Mouse (Mus musculus): ENCODE measurements at regions not wholly inside any gene's neighbourhood (a gene's known extent, or its start where the extent isn't known, plus 50 kb on each side); places are given as distances from the start of the nearest gene placed in this dataset.

DNA sequence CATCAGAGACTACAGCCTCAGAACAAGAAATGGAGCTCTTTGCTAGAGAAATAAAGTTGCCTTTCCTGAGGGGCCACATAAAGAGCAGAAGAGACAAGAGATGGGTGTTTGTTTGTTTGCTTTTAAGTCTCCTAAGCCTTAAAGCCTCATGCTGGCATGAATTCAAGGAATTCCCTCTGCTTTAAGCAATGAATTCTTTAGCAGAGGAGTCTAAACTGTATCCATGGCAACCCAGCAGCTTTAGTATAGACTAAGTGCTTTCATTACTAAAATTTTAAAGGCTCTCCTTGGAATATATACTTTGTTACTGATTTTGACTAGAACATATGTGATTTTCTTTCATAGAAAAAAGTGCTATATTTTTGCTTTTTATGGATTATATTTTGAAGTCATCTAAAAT, 195.0 kb upstream of the Meox2 start:
- no peak overlapping the region for H3K4me2 ChIP-seq (ENCODE audit: low read depth, low read length, poor library complexity, severe bottlenecking)
- H3K4me3 ChIP-seq (ENCODE audit: low read depth, low read length): no peak overlapping the region
- no peak overlapping the region for H3K27ac ChIP-seq (ENCODE audit: low read depth, low read length)
- H3K36me3 ChIP-seq (ENCODE audit: insufficient read depth, low read length): no peaks in the 10 kb centered on the region
- DNase-seq (ENCODE audit: low spot score) (peak; percentile 74), ATAC-seq (ENCODE audit: low FRiP score) (no peak)
- no peaks in the 10 kb centered on the region; the same call in 1 of the 2 replicates for H3K4me1 ChIP-seq (ENCODE audit: insufficient read depth, low read length)
- TF ChIP-seq CTCF (IDR thresholded peaks at IDR 0.05): no peak
- no peaks in the 10 kb centered on the region for H3K27me3 ChIP-seq (ENCODE audit: insufficient read depth, low read length)
- H3K9ac ChIP-seq (replicated peaks; ENCODE audit: low read length, poor library complexity, severe bottlenecking): no peak overlapping the region
- H3K9me3 ChIP-seq (ENCODE audit: low read length): no peaks in the 10 kb centered on the region

DNA sequence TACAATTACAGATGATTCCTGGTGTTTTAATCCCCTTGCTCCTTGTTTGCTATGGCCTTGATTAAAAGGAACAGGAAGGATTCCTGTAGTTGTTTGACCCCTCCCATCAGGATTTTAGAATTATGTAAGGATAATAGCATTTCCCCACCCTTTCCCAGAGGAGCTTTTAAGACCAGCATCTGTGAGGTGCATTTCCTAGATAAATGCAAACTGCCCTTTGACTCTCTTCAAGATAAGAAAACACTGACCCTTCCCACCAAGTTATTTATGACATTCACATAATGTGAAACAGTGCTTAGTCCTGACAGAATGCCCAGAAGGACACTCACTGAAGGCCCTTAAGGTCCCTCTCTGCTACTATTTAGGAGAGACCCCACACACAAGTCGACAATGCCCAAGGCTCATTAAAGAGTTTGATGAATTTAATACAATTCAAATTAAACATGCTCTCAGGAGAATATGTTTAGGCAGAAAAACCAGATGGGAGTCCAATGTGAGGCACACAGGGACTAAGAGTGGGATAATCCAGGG, 190.7 kb upstream of the Meox2 start:
- Histone ChIP-seq H3K9me3 (ENCODE audit: low read length) (no peaks in the 10 kb centered on the region), H3K27ac (ENCODE audit: low read depth, low read length) (no peak overlapping the region), H3K4me2 (ENCODE audit: low read depth, low read length, poor library complexity, severe bottlenecking) (no peak overlapping the region), H3K36me3 (ENCODE audit: insufficient read depth, low read length) (no peaks in the 10 kb centered on the region), H3K4me1 (ENCODE audit: insufficient read depth, low read length) (no peaks in the 10 kb centered on the region; the same call in 1 of the 2 replicates), H3K27me3 (ENCODE audit: insufficient read depth, low read length) (no peaks in the 10 kb centered on the region), H3K4me3 (ENCODE audit: low read depth, low read length) (no peak overlapping the region), H3K9ac (replicated peaks; ENCODE audit: low read length, poor library complexity, severe bottlenecking) (no peak overlapping the region)
- no peak for TF ChIP-seq CTCF (IDR thresholded peaks at IDR 0.05)
- DNase-seq (ENCODE audit: low spot score) (no peak), ATAC-seq (ENCODE audit: low FRiP score) (no peak)
- 33% methylated on average over 1 of the region's 1 CpGs for WGBS

DNA sequence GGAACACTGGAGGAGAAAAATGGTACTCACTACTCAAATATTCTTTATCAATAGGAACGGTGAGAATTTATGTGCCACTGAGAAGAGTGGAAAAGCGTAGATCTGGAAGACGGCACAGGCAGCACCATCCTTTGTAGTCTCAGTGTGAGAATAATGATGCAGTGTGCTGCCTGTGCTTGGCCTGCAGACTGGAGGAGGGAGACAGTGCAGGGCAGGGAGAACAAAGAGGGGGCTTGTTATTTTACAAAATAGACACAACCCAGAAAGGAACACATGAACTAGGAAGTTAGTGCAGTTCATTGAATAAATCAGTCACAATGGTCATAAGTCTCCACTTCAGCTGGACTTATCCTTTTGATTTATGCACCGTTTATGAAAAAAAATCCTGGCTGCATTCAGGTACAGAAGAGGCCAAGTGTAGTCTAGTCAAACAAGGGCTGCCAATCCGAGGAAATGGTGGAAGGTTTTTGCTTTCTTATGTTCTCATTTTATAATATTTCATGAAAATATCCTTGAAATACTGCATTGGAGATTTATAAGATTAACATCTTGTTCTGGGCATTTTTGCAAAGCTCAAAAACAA, 190.0 kb upstream of the Meox2 start:
- no peak overlapping the region for H3K4me2 ChIP-seq (ENCODE audit: low read depth, low read length, poor library complexity, severe bottlenecking)
- no peaks in the 10 kb centered on the region for H3K9me3 ChIP-seq (ENCODE audit: low read length)
- no peaks in the 10 kb centered on the region; the same call in 1 of the 2 replicates for H3K4me1 ChIP-seq (ENCODE audit: insufficient read depth, low read length)
- ATAC-seq (ENCODE audit: low FRiP score): no peak
- H3K4me3 ChIP-seq (ENCODE audit: low read depth, low read length): no peak overlapping the region
- peak; percentile 6 for DNase-seq (ENCODE audit: low spot score)
- H3K27me3 ChIP-seq (ENCODE audit: insufficient read depth, low read length): no peaks in the 10 kb centered on the region
- no peak for TF ChIP-seq CTCF (IDR thresholded peaks at IDR 0.05)
- H3K36me3 ChIP-seq (ENCODE audit: insufficient read depth, low read length): no peaks in the 10 kb centered on the region
- H3K9ac ChIP-seq (replicated peaks; ENCODE audit: low read length, poor library complexity, severe bottlenecking): no peak overlapping the region
- WGBS: 27% methylated on average over 5 of the region's 5 CpGs
- no peak overlapping the region for H3K27ac ChIP-seq (ENCODE audit: low read depth, low read length)

DNA sequence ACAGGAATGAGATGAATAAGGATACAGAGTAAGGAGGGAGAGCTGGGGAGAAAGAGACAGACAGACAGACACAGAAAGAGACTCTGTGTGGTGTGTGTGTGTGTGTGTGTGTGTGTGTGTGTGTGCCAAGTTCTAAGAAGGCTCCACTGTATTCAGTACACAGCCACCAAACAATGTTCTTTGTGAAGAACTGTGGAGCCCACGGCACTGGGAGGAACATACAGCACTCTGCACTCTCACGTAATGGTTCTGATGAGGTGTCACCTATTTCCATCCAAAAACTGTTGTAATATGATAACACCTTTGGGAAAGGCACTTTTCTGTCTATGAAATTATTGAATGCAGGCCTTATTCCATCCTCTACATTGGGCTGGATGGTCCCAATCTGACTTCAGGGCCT, 184.8 kb upstream of the Meox2 start:
- WGBS: 73% methylated on average over 2 of the region's 2 CpGs

DNA sequence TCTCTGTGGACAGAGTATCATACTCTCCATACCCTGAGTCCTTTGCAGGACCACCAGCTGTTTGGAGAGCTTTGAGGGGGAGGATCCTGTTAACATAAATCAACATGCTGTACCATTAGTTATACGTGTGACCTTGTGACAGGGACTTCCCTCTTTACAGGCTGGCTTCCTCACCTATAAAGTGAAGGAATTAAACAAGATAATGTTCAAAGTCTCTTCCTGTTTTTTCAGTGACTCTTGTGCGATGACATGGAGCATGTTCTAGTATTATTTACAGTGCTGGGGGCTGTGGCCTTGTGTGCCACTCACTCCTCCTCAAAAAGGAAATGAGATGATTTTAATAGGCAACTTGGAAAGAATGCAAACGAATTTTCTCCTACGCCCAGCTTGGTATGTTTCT, 182.1 kb upstream of the Meox2 start:
- H3K4me2 ChIP-seq (ENCODE audit: low read depth, low read length, poor library complexity, severe bottlenecking): no peak overlapping the region
- H3K9ac ChIP-seq (replicated peaks; ENCODE audit: low read length, poor library complexity, severe bottlenecking): no peak overlapping the region
- H3K27me3 ChIP-seq (ENCODE audit: insufficient read depth, low read length): no peaks in the 10 kb centered on the region
- ATAC-seq (ENCODE audit: low FRiP score): no peak
- DNase-seq (ENCODE audit: low spot score): no peak
- no peak overlapping the region for H3K27ac ChIP-seq (ENCODE audit: low read depth, low read length)
- WGBS: 69% methylated on average over 4 of the region's 4 CpGs
- no peaks in the 10 kb centered on the region for H3K36me3 ChIP-seq (ENCODE audit: insufficient read depth, low read length)
- H3K4me3 ChIP-seq (ENCODE audit: low read depth, low read length): no peak overlapping the region
- no peak for TF ChIP-seq CTCF (IDR thresholded peaks at IDR 0.05)
- no peaks in the 10 kb centered on the region for H3K4me1 ChIP-seq (ENCODE audit: insufficient read depth, low read length)
- H3K9me3 ChIP-seq (ENCODE audit: low read length): no peaks in the 10 kb centered on the region

More for the DNA sequence above, 184.8 kb upstream of the Meox2 start:
- no peak for ATAC-seq (ENCODE audit: low FRiP score)
- no peak overlapping the region for H3K4me2 ChIP-seq (ENCODE audit: low read depth, low read length, poor library complexity, severe bottlenecking)
- no peaks in the 10 kb centered on the region for H3K27me3 ChIP-seq (ENCODE audit: insufficient read depth, low read length)
- H3K9ac ChIP-seq (replicated peaks; ENCODE audit: low read length, poor library complexity, severe bottlenecking): no peak overlapping the region
- no peaks in the 10 kb centered on the region for H3K4me1 ChIP-seq (ENCODE audit: insufficient read depth, low read length)
- no peak for TF ChIP-seq CTCF (IDR thresholded peaks at IDR 0.05)
- H3K27ac ChIP-seq (ENCODE audit: low read depth, low read length): no peak overlapping the region
- H3K4me3 ChIP-seq (ENCODE audit: low read depth, low read length): no peak overlapping the region
- H3K36me3 ChIP-seq (ENCODE audit: insufficient read depth, low read length): no peaks in the 10 kb centered on the region
- DNase-seq (ENCODE audit: low spot score): no peak
- no peaks in the 10 kb centered on the region for H3K9me3 ChIP-seq (ENCODE audit: low read length)

DNA sequence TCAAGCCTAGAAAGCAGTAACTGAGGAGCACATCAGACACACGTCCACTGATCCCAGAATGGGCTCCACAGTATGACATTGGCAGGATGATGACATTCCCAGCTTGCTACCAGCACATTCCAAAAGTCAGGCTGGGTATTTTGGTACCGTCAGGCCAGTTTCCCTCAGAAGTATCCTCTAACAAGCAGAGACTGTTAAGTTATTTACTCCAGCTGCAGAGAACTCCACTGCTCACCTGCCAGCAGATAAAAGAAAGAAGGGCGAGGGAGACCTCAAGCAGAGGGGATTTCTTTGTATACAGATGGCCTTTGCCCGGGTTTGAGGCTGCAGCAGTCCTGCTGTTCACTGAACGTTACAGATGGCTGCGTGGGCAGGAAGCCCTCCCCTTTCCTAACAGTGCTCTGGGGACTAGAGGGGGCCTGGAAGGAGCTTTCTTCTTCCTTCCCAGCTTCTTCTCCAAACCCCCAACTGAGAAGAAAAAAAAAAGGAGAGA, 175.2 kb upstream of the Meox2 start:
- WGBS: 10% methylated on average over 6 of the region's 6 CpGs
- no peak overlapping the region for H3K27ac ChIP-seq (ENCODE audit: low read depth, low read length)
- H3K4me1 ChIP-seq (ENCODE audit: insufficient read depth, low read length): no peaks in the 10 kb centered on the region
- H3K4me3 ChIP-seq (ENCODE audit: low read depth, low read length): no peak overlapping the region
- H3K4me2 ChIP-seq (ENCODE audit: low read depth, low read length, poor library complexity, severe bottlenecking): no peak overlapping the region
- no peaks in the 10 kb centered on the region for H3K27me3 ChIP-seq (ENCODE audit: insufficient read depth, low read length)
- no peaks in the 10 kb centered on the region for H3K36me3 ChIP-seq (ENCODE audit: insufficient read depth, low read length)
- ATAC-seq (ENCODE audit: low FRiP score): no peak
- no peak for TF ChIP-seq CTCF (IDR thresholded peaks at IDR 0.05)
- no peak for DNase-seq (ENCODE audit: low spot score)
- no peaks in the 10 kb centered on the region for H3K9me3 ChIP-seq (ENCODE audit: low read length)
- H3K9ac ChIP-seq (replicated peaks; ENCODE audit: low read length, poor library complexity, severe bottlenecking): no peak overlapping the region
